Mouse (Mus musculus): ENCODE results near the gene Insl5. TPM values are rescaled to one million over a fixed set of nuclear protein-coding genes. Genes with fewer than 3 reads are reported as not detected.

The Insl5 gene
- total RNA-seq, 1 experiment from 2014 or later: not detected

- no peak for ATAC-seq (replicated peaks; ENCODE audit: low read depth, poor library complexity, severe bottlenecking)
Measured at GRCm38 (mm10) chr4:102990595-102991340, 35.9 kb downstream of the Insl5 start.

- no peak for ATAC-seq (replicated peaks; ENCODE audit: low read depth, poor library complexity, severe bottlenecking)
Measured at GRCm38 (mm10) chr4:102990016-102990415, 36.6 kb downstream of the Insl5 start.

GRCm38 (mm10) chr4:102989391-102989790, 37.3 kb downstream of the Insl5 start:
- no peak for ATAC-seq (replicated peaks; ENCODE audit: low read depth, poor library complexity, severe bottlenecking)

- ATAC-seq (replicated peaks; ENCODE audit: low read depth, poor library complexity, severe bottlenecking): no peak
Measured at GRCm38 (mm10) chr4:102988526-102988925, 38.1 kb downstream of the Insl5 start.

- ATAC-seq (replicated peaks; ENCODE audit: low read depth, poor library complexity, severe bottlenecking): no peak
Measured at GRCm38 (mm10) chr4:102987756-102988155, 38.9 kb downstream of the Insl5 start.

- ATAC-seq (replicated peaks; ENCODE audit: low read depth, poor library complexity, severe bottlenecking): no peak
Measured at GRCm38 (mm10) chr4:102987325-102987724, 39.3 kb downstream of the Insl5 start.

- peak; percentile 96 for ATAC-seq (replicated peaks; ENCODE audit: low read depth, poor library complexity, severe bottlenecking)
Measured at GRCm38 (mm10) chr4:102986917-102987316, 39.7 kb downstream of the Insl5 start.

GRCm38 (mm10) chr4:102986173-102986572, 40.5 kb downstream of the Insl5 start:
- 0 out of 2 replicates have a peak, but pooled peaks have one; percentile 33 for ATAC-seq (replicated peaks; ENCODE audit: low read depth, poor library complexity, severe bottlenecking)

GRCm38 (mm10) chr4:102981709-102982108, 44.9 kb downstream of the Insl5 start:
- no peak for ATAC-seq (replicated peaks; ENCODE audit: low read depth, poor library complexity, severe bottlenecking)

- peak; percentile 70 for ATAC-seq (replicated peaks; ENCODE audit: low read depth, poor library complexity, severe bottlenecking)
Measured at GRCm38 (mm10) chr4:102979385-102979784, 47.3 kb downstream of the Insl5 start.

GRCm38 (mm10) chr4:102978440-102978839, 48.2 kb downstream of the Insl5 start, which contains the start of gene Tctex1d1:
Gene Tctex1d1, plus strand, starts transcription at chr4:102978606.
- peak; percentile 52 for ATAC-seq (replicated peaks; ENCODE audit: low read depth, poor library complexity, severe bottlenecking)

GRCm38 (mm10) chr4:102977778-102978321, 48.8 kb downstream of the Insl5 start:
- ATAC-seq (replicated peaks; ENCODE audit: low read depth, poor library complexity, severe bottlenecking): no peak

GRCm38 (mm10) chr4:102976290-102977275, 50.1 kb downstream of the Insl5 start:
- no peak for ATAC-seq (replicated peaks; ENCODE audit: low read depth, poor library complexity, severe bottlenecking)

GRCm38 (mm10) chr4:102974172-102974571, 52.5 kb downstream of the Insl5 start:
- no peak for ATAC-seq (replicated peaks; ENCODE audit: low read depth, poor library complexity, severe bottlenecking)

GRCm38 (mm10) chr4:102972071-102972470, 54.6 kb downstream of the Insl5 start:
- ATAC-seq (replicated peaks; ENCODE audit: low read depth, poor library complexity, severe bottlenecking): peak; percentile 31; the same call in 1 of the 2 replicates

- peak; percentile 69 for ATAC-seq (replicated peaks; ENCODE audit: low read depth, poor library complexity, severe bottlenecking)
Measured at GRCm38 (mm10) chr4:102971159-102971558, 55.5 kb downstream of the Insl5 start.

- no peak for ATAC-seq (replicated peaks; ENCODE audit: low read depth, poor library complexity, severe bottlenecking)
Measured at GRCm38 (mm10) chr4:102969599-102969998, 57.0 kb downstream of the Insl5 start.
